Mouse (Mus musculus) MEL (cell line): Measurements from ENCODE around the gene Samd5. TPM values are rescaled to one million over a fixed set of nuclear protein-coding genes. Genes with fewer than 3 reads are reported as not detected.

Experiments
- DNase-seq: peaks from one replicate; pipeline ENCODE4 v3.0.0; 2011; ENCODE audit warnings: low read depth, low spot score
- H3K27ac ChIP-seq: 2 replicates; pipeline ENCODE4 v1.5.1; 2012; ENCODE audit warnings: low read depth, mild to moderate bottlenecking, control low read depth, low read length, moderate library complexity; ENCODE audit not compliant: control insufficient read depth
- H3K27me3 ChIP-seq, 2 experiments: fragments of 150-350 bp in 1 of 2; sonication (generic) in 1 of 2; 2 replicates each; pipeline ENCODE4 v1.6.1; 2012; ENCODE audit warnings: low read length in 2 of 2, mild to moderate bottlenecking in 2 of 2, improper control_type of control experiment in 1 of 2, moderate library complexity in 1 of 2; ENCODE audit not compliant: insufficient read depth in 2 of 2, control insufficient read depth in 1 of 2
- H3K36me3 ChIP-seq, 2 experiments: 2 replicates each; pipeline ENCODE4 v1.6.1; 2012 to 2014; ENCODE audit warnings: low read length in 2 of 2, improper control_type of control experiment in 1 of 2, inconsistent platforms in 1 of 2, mild to moderate bottlenecking in 1 of 2; ENCODE audit not compliant: insufficient read depth in 2 of 2, control insufficient read depth in 1 of 2
- H3K4me1 ChIP-seq, 2 experiments: fragments of 150-350 bp in 1 of 2; sonication (generic) in 1 of 2; 2 replicates each; pipeline ENCODE4 v1.6.1; 2012; ENCODE audit warnings: low read length in 2 of 2, improper control_type of control experiment in 1 of 2, mild to moderate bottlenecking in 1 of 2; ENCODE audit not compliant: insufficient read depth in 2 of 2, control insufficient read depth in 1 of 2
- H3K4me3 ChIP-seq, 2 experiments: fragments of 150-350 bp in 1 of 2; sonication (generic) in 1 of 2; 2 replicates each; pipeline ENCODE4 v1.5.1; 2012; ENCODE audit warnings: low read depth in 2 of 2, low read length in 2 of 2, mild to moderate bottlenecking in 2 of 2, moderate library complexity in 2 of 2, control low read depth in 1 of 2, improper control_type of control experiment in 1 of 2; ENCODE audit not compliant: control insufficient read depth in 1 of 2, insufficient read depth in 1 of 2
- H3K79me2 ChIP-seq: 2 replicates; pipeline ENCODE4 v1.6.1; 2012; ENCODE audit warnings: mild to moderate bottlenecking, low read length, moderate library complexity; ENCODE audit not compliant: control insufficient read depth, poor library complexity, insufficient read depth
- H3K9ac ChIP-seq: 2 replicates; pipeline ENCODE4 v1.6.1; 2012; ENCODE audit warnings: low read depth, mild to moderate bottlenecking, control low read depth, low read length, moderate library complexity; ENCODE audit not compliant: control insufficient read depth, poor library complexity, severe bottlenecking
- H3K9me3 ChIP-seq: fragments of 150-350 bp; sonication (generic); replicated peaks from 2 replicates; pipeline ENCODE4 v1.6.1; 2012; ENCODE audit warnings: mild to moderate bottlenecking, low read length, improper control_type of control experiment, moderate library complexity; ENCODE audit not compliant: insufficient read depth
- BHLHE40 ChIP-seq: IDR thresholded peaks from 2 replicates; pipeline ENCODE4 v1.6.1; 2012; ENCODE audit warnings: low read depth, mild to moderate bottlenecking, inconsistent platforms, low read length, improper control_type of control experiment, borderline replicate concordance
- EP300 ChIP-seq, 2 experiments: IDR thresholded peaks; 2 replicates each; pipeline ENCODE4 v1.6.1; 2011; ENCODE audit warnings: improper control_type of control experiment in 2 of 2, low read length in 2 of 2, low read depth in 1 of 2, mild to moderate bottlenecking in 1 of 2
- HCFC1 ChIP-seq: IDR thresholded peaks from 2 replicates; pipeline ENCODE4 v1.6.1; 2012; ENCODE audit warnings: low read depth, mild to moderate bottlenecking, inconsistent platforms, low read length, improper control_type of control experiment, moderate library complexity
- JUND ChIP-seq: IDR thresholded peaks from 2 replicates; pipeline ENCODE4 v1.6.1; 2011; ENCODE audit warnings: low read depth, mild to moderate bottlenecking, improper control_type of control experiment, low read length
- MYB ChIP-seq: IDR thresholded peaks from 2 replicates; pipeline ENCODE4 v1.6.1; 2011; ENCODE audit warnings: mild to moderate bottlenecking, low read depth, low read length, improper control_type of control experiment
- NRF1 ChIP-seq: IDR thresholded peaks from 2 replicates; pipeline ENCODE4 v1.6.1; 2014; ENCODE audit warnings: low read depth, mild to moderate bottlenecking, inconsistent platforms, low read length, improper control_type of control experiment, moderate library complexity; ENCODE audit not compliant: poor library complexity, insufficient read depth, severe bottlenecking
- RCOR1 ChIP-seq: IDR thresholded peaks from 2 replicates; pipeline ENCODE4 v1.6.1; 2012; ENCODE audit warnings: low read depth, mild to moderate bottlenecking, inconsistent platforms, low read length, improper control_type of control experiment
- UBTF ChIP-seq: IDR thresholded peaks from 2 replicates; pipeline ENCODE4 v1.6.1; 2012; ENCODE audit warnings: low read depth, mild to moderate bottlenecking, inconsistent platforms, low read length, improper control_type of control experiment, moderate library complexity, borderline replicate concordance; ENCODE audit not compliant: insufficient read depth
- USF1 ChIP-seq: IDR thresholded peaks from 2 replicates; pipeline ENCODE4 v1.6.1; 2014; ENCODE audit warnings: low read depth, mild to moderate bottlenecking, inconsistent platforms, low read length, improper control_type of control experiment, moderate library complexity
- ZNF384 ChIP-seq: IDR thresholded peaks from 2 replicates; pipeline ENCODE4 v1.6.1; 2012; ENCODE audit warnings: low read depth, mild to moderate bottlenecking, inconsistent platforms, low read length, improper control_type of control experiment
- polyA plus RNA-seq, 2 experiments: library from polyadenylated mRNA; stranded (reverse) in 1 of 2; unstranded in 1 of 2; fragments of >175 nt in 1 of 2; fragments of >200 nt in 1 of 2; gene quantifications; 2 replicates each; pipeline versions ENCODE4 v1.2.1 to v1.2.4; 2012; ENCODE audit warnings: low replicate concordance in 2 of 2, low read depth in 1 of 2; ENCODE audit not compliant: insufficient read length in 2 of 2, insufficient read depth in 1 of 2, missing spikeins in 1 of 2
- total RNA-seq: library from RNA; depleted of rRNA; stranded (reverse); fragments of 300-350 nt; gene quantifications from 2 replicates; pipeline ENCODE4 v1.2.3, GENCODE M21; 2012

Samd5 gene
- total and polyA plus RNA-seq, 3 experiments, result 0.01 TPM; not detected in 2

GRCm38 (mm10) chr10:9640056-9640455 lies 35.0 kb downstream of the Samd5 start:
- DNase-seq, result no peak
- no peak overlapping the region for H3K4me3 ChIP-seq
- H3K9me3 ChIP-seq, result no peaks in the 10 kb centered on the region
- TF ChIP-seq HCFC1, result no peak
- no peak for TF ChIP-seq USF1
- TF ChIP-seq, all 39 proteins: peak for 0
- Histone ChIP-seq H3K4me1 (no peaks in the 10 kb centered on the region), H3K9ac (no peak overlapping the region), H3K79me2 (no peaks in the 10 kb centered on the region), H3K27me3 (no peaks in the 10 kb centered on the region), H3K36me3 (no peaks in the 10 kb centered on the region), H3K27ac (no peak overlapping the region)

GRCm38 (mm10) chr10:9625356-9625755 lies 49.7 kb downstream of the Samd5 start:
- Histone ChIP-seq H3K4me3 (no peak overlapping the region), H3K79me2 (no peaks in the 10 kb centered on the region), H3K4me1 (no peaks in the 10 kb centered on the region), H3K9ac (no peak overlapping the region), H3K27me3 (no peaks in the 10 kb centered on the region), H3K27ac (no peak overlapping the region), H3K9me3 (no peaks in the 10 kb centered on the region), H3K36me3 (no peaks in the 10 kb centered on the region)
- DNase-seq, result no peak
- TF ChIP-seq RCOR1, result no peak
- TF ChIP-seq JUND, result no peak
- TF ChIP-seq EP300 (IDR thresholded peaks at IDR 0.05; ENCODE audit: low read depth in 1 of 2, low read length in 2 of 2), result no peak
- TF ChIP-seq ZNF384, result no peak
- TF ChIP-seq BHLHE40, result no peak
- TF ChIP-seq UBTF, result no peak
- no peak for TF ChIP-seq NRF1
- TF ChIP-seq MYB, result no peak

GRCm38 (mm10) chr10:9621926-9622688 lies 52.9 kb downstream of the Samd5 start:
- no peak for TF ChIP-seq MYB
- no peak overlapping the region for H3K4me3 ChIP-seq
- no peak overlapping the region for H3K9ac ChIP-seq
- DNase-seq, result no peak
- H3K4me1 ChIP-seq, result no peaks in the 10 kb centered on the region
- H3K36me3 ChIP-seq, result no peaks in the 10 kb centered on the region
- no peaks in the 10 kb centered on the region for H3K27me3 ChIP-seq
- no peaks in the 10 kb centered on the region for H3K79me2 ChIP-seq
- H3K9me3 ChIP-seq, result no peaks in the 10 kb centered on the region
- no peak overlapping the region for H3K27ac ChIP-seq
